Comparison of ENCODE assay signal across 16 mouse cellular contexts in genomic region chr3:7953911-7954310, GRCm38 (mm10).
"Had no signal": no experiment of that assay in that cellular context is flagged by ENCODE, and none has a peak within 500 bp of the region (broad histone marks: within the 10 kb centered on the region; RNA-seq: fewer than 3 reads in every experiment).

No protein-coding gene starts in this region.

- H3K4me1 ChIP-seq: neural tube, embryonic 12.5 days; neural tube, embryonic 13.5 days; neural tube, embryonic 15.5 days; stomach, embryonic 15.5 days had no signal

- H3K36me3 ChIP-seq: neural tube, embryonic 12.5 days; neural tube, embryonic 13.5 days; neural tube, embryonic 15.5 days; stomach, embryonic 15.5 days had no signal

- H3K27me3 ChIP-seq: neural tube, embryonic 12.5 days; neural tube, embryonic 13.5 days; neural tube, embryonic 15.5 days; stomach, embryonic 15.5 days had no signal

- DNase-seq: retina, postnatal 1 day; right cerebral cortex, adult 18-20 months; right cerebral cortex, postnatal 14 days; right cerebral cortex, postnatal 25 days; spleen, adult 18-20 months; thymus, adult 18-20 months; thymus, adult 2 months; thymus, postnatal 14 days; thymus, postnatal 25 days; thymus, postnatal 36 days; thymus, postnatal 4 days had no signal

- H3K4me3 ChIP-seq: neural tube, embryonic 12.5 days; neural tube, embryonic 13.5 days; neural tube, embryonic 15.5 days; stomach, embryonic 15.5 days had no signal

- H3K27ac ChIP-seq: neural tube, embryonic 12.5 days; neural tube, embryonic 13.5 days; neural tube, embryonic 15.5 days; stomach, embryonic 15.5 days; stomach, postnatal 0 days had no signal
